8 mouse cellular contexts compared by ENCODE assay signal in genomic region chr14:54641305-54641969, GRCm38 (mm10). TPM values are rescaled to one million over a fixed set of nuclear protein-coding genes. Genes with fewer than 3 reads are reported as not detected.
DNase-seq lines count a peak whose midpoint lies in the region; ATAC-seq and TF ChIP-seq lines count a peak whose summit lies in the region.

Gene Cdh24, minus strand, starts transcription at chr14:54641364.

- H3K4me3 ChIP-seq in ES-Bruce4 (ENCODE audit: low read depth, low read length) = peak within 1 kb of the TSS; percentile 77
- H3K4me3 ChIP-seq in forebrain, embryonic 12.5 days (replicated peaks) = peak within 1 kb of the TSS; percentile 84
- H3K4me3 ChIP-seq in heart, postnatal 0 days (ENCODE audit: low read depth, low read length) = peak within 1 kb of the TSS; percentile 59
- H3K4me3 ChIP-seq in liver, embryonic 14.5 days (ENCODE audit: insufficient read depth in 1 of 2, low read depth in 2 of 2, low read length in 2 of 2) = peak within 1 kb of the TSS; percentile 67 to 77
- peak within 1 kb of the TSS; percentile 76 for H3K4me3 ChIP-seq in stomach, embryonic 15.5 days (replicated peaks)

- H3K36me3 ChIP-seq in ES-Bruce4 (ENCODE audit: control insufficient read depth, insufficient read depth, low read length, poor library complexity, severe bottlenecking) = peaks cover 31% of the 10 kb centered on the region
- H3K36me3 ChIP-seq in forebrain, embryonic 12.5 days (replicated peaks) = peaks cover 64% of the 10 kb centered on the region
- peaks cover 46% of the 10 kb centered on the region for H3K36me3 ChIP-seq in heart, postnatal 0 days (replicated peaks; ENCODE audit: control insufficient read depth, insufficient read depth, low read length)
- peaks cover 43% of the 10 kb centered on the region for H3K36me3 ChIP-seq in liver, embryonic 14.5 days (replicated peaks; ENCODE audit: control insufficient read depth, insufficient read depth, low read depth)
- peaks cover 42% of the 10 kb centered on the region for H3K36me3 ChIP-seq in stomach, embryonic 15.5 days

- peak; percentile 92 for ATAC-seq in forebrain, embryonic 12.5 days (ENCODE audit: low FRiP score)
- ATAC-seq in heart, postnatal 0 days (ENCODE audit: insufficient read depth, low read depth) = peak; percentile 88
- ATAC-seq in liver, embryonic 14.5 days (ENCODE audit: insufficient read depth) = peak; percentile 89
- ATAC-seq in stomach, embryonic 15.5 days (ENCODE audit: insufficient read depth, low FRiP score, low read depth) = peak; percentile 91

- no peak for TF ChIP-seq EP300 in ES-Bruce4 (IDR thresholded peaks at IDR 0.05; ENCODE audit: insufficient read depth, low read depth, low read length)
- no peak for TF ChIP-seq EP300 in heart, postnatal 0 days (IDR thresholded peaks at IDR 0.05; ENCODE audit: low read depth)
- TF ChIP-seq EP300 in liver, embryonic 14.5 days (IDR thresholded peaks at IDR 0.05; ENCODE audit: low read depth) = peak; percentile 19; the same call in 1 of the 2 replicates

- H3K4me2 ChIP-seq in forebrain, embryonic 12.5 days = peak within 1 kb of the TSS; percentile 97
- H3K4me2 ChIP-seq in heart, postnatal 0 days (ENCODE audit: low read depth, low read length) = peak within 1 kb of the TSS; percentile 88
- peak within 1 kb of the TSS; percentile 100 for H3K4me2 ChIP-seq in liver, embryonic 14.5 days (ENCODE audit: low read depth)
- H3K4me2 ChIP-seq in stomach, embryonic 15.5 days = peak within 1 kb of the TSS; percentile 100

- DNase-seq in c-Kit-positive CD71-positive TER-119-positive erythroid progenitor cells, embryonic 14.5 days (ENCODE audit: low spot score) = peak; percentile 83
- peak; percentile 82 for DNase-seq in heart, postnatal 0 days (ENCODE audit: low spot score)
- peak; percentile 91 to 95 for DNase-seq in kidney, postnatal 36 days
- peak; percentile 60 to 74 (median 65) for DNase-seq in liver, embryonic 14.5 days (ENCODE audit: low read depth in 3 of 3, low spot score in 3 of 3)
- peak; percentile 93 for DNase-seq in neural tube, embryonic 10.5 days (ENCODE audit: extremely low spot score, low spot score)

- no peak within 1 kb of the TSS for H3K27ac ChIP-seq in ES-Bruce4 (ENCODE audit: insufficient read depth, low read length)
- peak within 1 kb of the TSS; percentile 91 for H3K27ac ChIP-seq in forebrain, embryonic 12.5 days
- H3K27ac ChIP-seq in heart, postnatal 0 days (ENCODE audit: low read depth) = no peak within 1 kb of the TSS
- H3K27ac ChIP-seq in liver, embryonic 14.5 days = no peak within 1 kb of the TSS
- H3K27ac ChIP-seq in stomach, embryonic 15.5 days = peak within 1 kb of the TSS; percentile 85

- no peak for TF ChIP-seq POLR2A in ES-Bruce4 (IDR thresholded peaks at IDR 0.05; ENCODE audit: insufficient read depth, low read length)

- H3K4me1 ChIP-seq in ES-Bruce4 (ENCODE audit: control insufficient read depth, insufficient read depth, low read length) = no peaks in the 10 kb centered on the region
- H3K4me1 ChIP-seq in forebrain, embryonic 12.5 days = peaks cover 22% of the 10 kb centered on the region
- no peaks in the 10 kb centered on the region for H3K4me1 ChIP-seq in heart, postnatal 0 days (ENCODE audit: control insufficient read depth, insufficient read depth)
- no peaks in the 10 kb centered on the region for H3K4me1 ChIP-seq in liver, embryonic 14.5 days (replicated peaks; ENCODE audit: control insufficient read depth in 2 of 2, insufficient read depth in 2 of 2, low read length in 1 of 2)
- H3K4me1 ChIP-seq in stomach, embryonic 15.5 days = peaks cover 2% of the 10 kb centered on the region; the same call in 1 of the 2 replicates

- H3K9ac ChIP-seq in ES-Bruce4 (ENCODE audit: low read depth, poor library complexity, severe bottlenecking) = peak within 1 kb of the TSS; percentile 73
- H3K9ac ChIP-seq in forebrain, embryonic 12.5 days = peak within 1 kb of the TSS; percentile 96
- H3K9ac ChIP-seq in heart, postnatal 0 days (replicated peaks; ENCODE audit: low read depth, low read length) = peak within 1 kb of the TSS; percentile 40
- peak within 1 kb of the TSS; percentile 71 for H3K9ac ChIP-seq in liver, embryonic 14.5 days (replicated peaks)
- peak within 1 kb of the TSS; percentile 84 for H3K9ac ChIP-seq in stomach, embryonic 15.5 days

- H3K27me3 ChIP-seq in ES-Bruce4 (ENCODE audit: control insufficient read depth, insufficient read depth, low read length, poor library complexity, severe bottlenecking) = no peaks in the 10 kb centered on the region
- no peaks in the 10 kb centered on the region for H3K27me3 ChIP-seq in forebrain, embryonic 12.5 days
- no peaks in the 10 kb centered on the region for H3K27me3 ChIP-seq in heart, postnatal 0 days (ENCODE audit: control insufficient read depth, insufficient read depth, low read length)
- H3K27me3 ChIP-seq in liver, embryonic 14.5 days (ENCODE audit: control insufficient read depth, insufficient read depth, low read length) = peaks cover 3% of the 10 kb centered on the region; the same call in 1 of the 2 replicates
- H3K27me3 ChIP-seq in stomach, embryonic 15.5 days (replicated peaks) = no peaks in the 10 kb centered on the region

- under 1% methylated on average over 45 of the region's 52 CpGs for WGBS in forebrain, embryonic 12.5 days
- under 1% methylated on average over 50 of the region's 52 CpGs for WGBS in heart, postnatal 0 days
- under 1% methylated on average over 52 of the region's 52 CpGs for WGBS in liver, embryonic 14.5 days (ENCODE audit: insufficient replicate concordance)
- under 1% methylated on average over 44 of the region's 52 CpGs for WGBS in stomach, embryonic 15.5 days

- no peaks in the 10 kb centered on the region for H3K9me3 ChIP-seq in ES-Bruce4 (replicated peaks; ENCODE audit: control insufficient read depth, insufficient read depth, low read length, poor library complexity, severe bottlenecking)
- H3K9me3 ChIP-seq in forebrain, embryonic 12.5 days = no peaks in the 10 kb centered on the region
- no peaks in the 10 kb centered on the region for H3K9me3 ChIP-seq in heart, postnatal 0 days (replicated peaks; ENCODE audit: control insufficient read depth, low read length)
- H3K9me3 ChIP-seq in liver, embryonic 14.5 days (ENCODE audit: control insufficient read depth, low read length) = no peaks in the 10 kb centered on the region
- H3K9me3 ChIP-seq in stomach, embryonic 15.5 days = no peaks in the 10 kb centered on the region

- peak; percentile 75 for TF ChIP-seq CTCF in ES-Bruce4 (IDR thresholded peaks at IDR 0.05; ENCODE audit: low read depth, low read length)
- TF ChIP-seq CTCF in heart, postnatal 0 days (IDR thresholded peaks at IDR 0.05; ENCODE audit: low read depth) = peak; percentile 73
- TF ChIP-seq CTCF in liver, embryonic 14.5 days (IDR thresholded peaks at IDR 0.05; ENCODE audit: low read depth) = peak; percentile 94

RNA-seq across cellular contexts. Expression of gene Cdh24, which starts in this region (rescaled TPM):
- polyA plus RNA-seq in ES-Bruce4 (2011; ENCODE audit: insufficient read depth, insufficient read length, low read depth, missing spikeins) = 6.0 and 6.4 TPM in 2 replicates
- 9.8 and 10.7 TPM in 2 replicates for polyA plus RNA-seq in forebrain, embryonic 12.5 days (2016; fragmentation: Nextera tagmentation; extraction: Ambion mirVana)
- 6.2 and 7.0 TPM in 2 replicates for total RNA-seq in heart, postnatal 0 days (2014; rRNA removed; ENCODE audit: low replicate concordance)
- polyA plus RNA-seq in heart, postnatal 0 days (2015; fragmentation: Nextera tagmentation; extraction: Ambion mirVana) = 0.41 and 0.47 TPM in 2 replicates
- 1.4 and 1.6 TPM in 2 replicates for polyA plus RNA-seq in liver, embryonic 14.5 days (2012; rRNA removed)
- polyA plus RNA-seq in liver, embryonic 14.5 days (2014; fragmentation: Nextera tagmentation; extraction: Ambion mirVana) = 0.08 and 0.13 TPM in 2 replicates
- 3.7 and 4.5 TPM in 2 replicates for polyA plus RNA-seq in stomach, embryonic 15.5 days (2015; fragmentation: Nextera tagmentation; extraction: Ambion mirVana)

Comparison
In these comparisons a context has a peak if more than half of its experiments do, and no peak if none do; other contexts are left out.
1. H3K27ac ChIP-seq: peak in forebrain, embryonic 12.5 days (single experiment) and stomach, embryonic 15.5 days (single experiment); none in ES-Bruce4 (single experiment), heart, postnatal 0 days (single experiment) and liver, embryonic 14.5 days (single experiment).
2. H3K9ac ChIP-seq: peak in every context shown above with its lines; median percentile 96 in forebrain, embryonic 12.5 days; 84 in stomach, embryonic 15.5 days; 73 in ES-Bruce4; 71 in liver, embryonic 14.5 days; 40 in heart, postnatal 0 days.
3. Peak in every context shown above with its lines, with median percentiles within 50 percentile points of each other: H3K4me3 ChIP-seq, CTCF ChIP-seq, DNase-seq, ATAC-seq and H3K4me2 ChIP-seq.